Mouse (Mus musculus): ENCODE results near the gene Sipa1l3.
A peak's percentile ranks its signal among the peaks of the same experiment; 100 is the strongest.

Sipa1l3 gene

DNA sequence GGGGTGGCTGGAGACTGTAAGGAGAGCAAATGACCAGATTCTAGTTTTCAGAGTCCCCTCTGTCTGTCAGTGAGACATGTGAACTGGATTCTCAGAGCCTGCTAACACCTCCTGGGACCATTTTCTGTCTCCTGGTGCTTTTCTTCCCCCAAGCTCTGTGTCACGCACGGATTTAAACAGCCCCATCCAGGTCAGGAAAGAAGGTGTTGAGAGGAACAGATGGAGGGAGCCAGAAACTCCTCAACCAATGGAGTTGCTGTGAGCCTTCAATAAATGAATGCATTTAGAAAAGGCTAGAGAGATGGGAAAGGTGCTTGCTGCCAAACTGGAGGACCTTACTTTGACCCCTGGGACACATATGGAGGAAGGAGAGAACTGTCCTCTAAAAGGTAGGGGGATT lies 180.7 kb downstream of the Sipa1l3 start:
- no peak for DNase-seq (ENCODE audit: low spot score in 2 of 2)

DNA sequence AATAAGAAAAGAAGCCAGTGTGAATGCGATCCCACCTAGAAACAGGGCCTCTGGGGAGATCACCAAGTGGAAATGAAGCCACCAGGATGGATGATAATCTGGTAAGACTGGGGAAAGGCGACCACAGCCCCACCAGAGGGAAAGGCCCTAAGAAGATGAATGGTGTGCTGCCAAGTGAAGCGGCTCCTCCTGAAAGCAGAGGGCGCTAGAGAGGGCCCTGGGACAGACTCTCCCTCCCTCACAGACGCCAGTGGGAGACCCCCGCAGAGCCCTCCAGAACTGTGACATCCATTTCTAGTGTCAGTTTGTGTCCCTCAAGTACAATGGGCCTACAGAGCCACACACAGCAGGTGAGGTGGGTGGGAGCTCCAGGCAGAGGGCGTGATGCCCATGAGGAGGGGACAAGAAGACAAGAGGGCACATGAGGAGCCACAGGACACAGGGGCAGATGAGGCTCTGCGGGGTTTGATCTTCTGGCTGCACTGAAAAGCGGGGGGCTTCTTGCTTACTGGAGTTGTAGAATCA lies 181.6 kb downstream of the Sipa1l3 start:
- no peak for DNase-seq (ENCODE audit: low spot score in 2 of 2)

DNA sequence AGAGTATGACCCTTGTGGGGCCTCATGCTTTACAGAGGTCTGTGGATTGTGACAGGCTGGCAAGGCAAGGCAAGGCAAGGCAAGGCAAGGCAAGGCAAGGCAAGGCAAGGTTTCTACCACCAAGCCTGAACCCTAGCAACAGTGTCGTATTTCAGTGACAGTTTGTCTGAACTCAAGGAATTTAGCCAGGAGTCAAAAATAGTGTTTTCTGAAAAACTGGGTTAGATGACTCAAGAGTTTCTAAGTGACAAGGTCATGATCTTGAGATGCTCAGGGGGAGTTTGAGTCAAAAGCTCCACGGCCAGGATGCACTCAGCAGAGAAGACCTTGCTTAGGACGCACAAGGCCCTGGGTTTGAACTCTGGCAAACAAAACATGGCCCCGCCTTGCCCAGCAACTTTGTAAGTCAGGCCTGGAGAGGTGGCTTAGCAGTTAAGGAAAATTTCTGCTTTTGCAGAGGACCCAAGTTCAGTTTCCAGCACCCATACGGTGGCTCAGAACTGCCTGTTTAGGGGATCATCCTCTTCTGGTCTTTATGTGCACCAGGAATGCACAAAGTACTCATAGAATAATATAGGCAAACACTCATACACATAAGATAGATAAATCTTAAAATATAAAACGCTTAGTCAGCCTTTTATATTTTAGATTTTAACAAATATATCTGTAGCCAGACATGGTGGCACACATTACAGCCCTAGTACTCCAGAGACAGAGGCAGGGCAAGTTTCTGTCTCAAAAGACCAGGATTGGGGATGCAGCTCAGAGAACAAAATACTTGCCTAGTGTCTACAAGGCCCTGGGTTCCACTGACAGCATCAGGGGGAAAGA lies 182.4 kb downstream of the Sipa1l3 start:
- DNase-seq (ENCODE audit: low spot score in 2 of 2), result no peak

DNA sequence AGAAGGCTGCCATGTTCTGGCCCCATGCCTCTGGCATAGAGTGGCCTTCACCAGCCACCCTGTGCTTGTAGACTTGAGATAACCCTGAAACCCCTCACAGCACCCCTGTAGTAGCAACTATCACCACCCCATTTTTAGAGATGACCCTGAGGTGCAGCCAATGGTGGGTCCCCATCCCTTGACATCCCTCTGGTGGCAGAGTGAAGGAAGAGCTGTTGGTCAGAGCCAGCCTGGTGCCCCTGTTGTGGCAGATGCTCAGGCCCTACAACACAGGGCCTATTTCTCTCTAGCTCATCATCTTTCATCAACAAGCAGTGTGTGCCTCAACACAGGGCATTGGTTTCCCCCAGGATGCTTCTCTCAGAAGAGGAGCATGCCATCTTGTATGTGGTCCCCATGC lies 183.2 kb downstream of the Sipa1l3 start:
- DNase-seq (ENCODE audit: low spot score in 2 of 2), result no peak

DNA sequence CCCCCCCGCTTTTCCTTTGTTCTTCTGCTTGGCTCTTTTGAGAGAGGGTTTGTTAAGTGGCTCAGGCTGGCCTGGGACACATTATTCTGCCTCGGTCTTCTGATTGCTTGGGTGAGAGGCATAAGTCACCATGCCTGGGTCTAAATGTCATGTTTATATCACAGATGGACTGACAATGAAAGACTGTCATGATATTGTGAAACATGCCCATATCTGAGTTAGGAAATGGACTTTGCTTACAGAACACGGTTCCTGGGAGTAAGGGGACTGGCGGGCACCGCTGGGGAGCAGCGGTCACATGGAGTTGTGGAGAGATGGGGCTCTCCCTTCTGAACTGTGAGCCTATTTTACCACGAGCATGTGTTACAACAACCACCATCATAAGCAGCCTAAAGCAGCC lies 184.3 kb downstream of the Sipa1l3 start:
- DNase-seq (ENCODE audit: low spot score in 2 of 2), result no peak

DNA sequence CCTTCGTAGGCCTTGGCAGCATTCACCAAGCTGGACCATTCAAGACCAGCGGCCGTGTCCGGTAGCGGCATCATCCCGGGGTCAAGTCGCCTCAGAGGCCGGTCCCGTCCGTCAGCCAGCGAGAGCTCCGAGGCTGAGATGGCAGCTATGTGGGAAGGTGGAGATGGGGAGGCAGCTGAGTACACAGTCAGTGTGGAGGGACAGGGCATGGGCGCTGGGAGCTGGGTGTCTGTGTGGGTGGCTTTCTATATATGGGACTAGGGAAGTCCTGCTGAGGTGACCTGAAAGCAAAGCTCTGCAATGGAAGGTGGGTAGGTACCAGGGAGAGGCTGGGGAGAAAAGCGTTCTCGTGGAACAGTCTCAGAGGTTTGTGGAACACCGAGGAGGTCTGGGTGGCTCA lies 189.5 kb downstream of the Sipa1l3 start:
- DNase-seq (ENCODE audit: low spot score in 2 of 2), result no peak

DNA sequence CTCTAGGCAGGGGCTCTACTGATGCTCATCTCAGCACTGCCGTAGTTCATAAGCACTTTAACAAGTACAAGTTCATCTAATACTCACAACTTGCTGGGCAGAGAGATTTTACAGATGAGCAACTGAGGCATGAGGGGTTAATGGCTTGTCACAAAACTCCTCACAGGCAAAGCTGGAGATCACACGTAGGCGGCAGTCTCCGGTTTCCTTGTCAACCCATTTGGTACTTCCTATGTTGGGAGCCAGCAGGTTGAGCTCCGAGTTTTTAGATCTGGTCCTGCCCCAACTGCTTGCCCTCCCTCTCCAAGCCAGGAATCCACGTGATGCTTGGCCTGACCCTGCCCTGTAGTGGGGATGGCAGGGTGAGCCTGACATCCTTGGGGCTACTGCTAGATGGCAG lies 191.4 kb downstream of the Sipa1l3 start:
- no peak for DNase-seq (ENCODE audit: low spot score in 2 of 2)

DNA sequence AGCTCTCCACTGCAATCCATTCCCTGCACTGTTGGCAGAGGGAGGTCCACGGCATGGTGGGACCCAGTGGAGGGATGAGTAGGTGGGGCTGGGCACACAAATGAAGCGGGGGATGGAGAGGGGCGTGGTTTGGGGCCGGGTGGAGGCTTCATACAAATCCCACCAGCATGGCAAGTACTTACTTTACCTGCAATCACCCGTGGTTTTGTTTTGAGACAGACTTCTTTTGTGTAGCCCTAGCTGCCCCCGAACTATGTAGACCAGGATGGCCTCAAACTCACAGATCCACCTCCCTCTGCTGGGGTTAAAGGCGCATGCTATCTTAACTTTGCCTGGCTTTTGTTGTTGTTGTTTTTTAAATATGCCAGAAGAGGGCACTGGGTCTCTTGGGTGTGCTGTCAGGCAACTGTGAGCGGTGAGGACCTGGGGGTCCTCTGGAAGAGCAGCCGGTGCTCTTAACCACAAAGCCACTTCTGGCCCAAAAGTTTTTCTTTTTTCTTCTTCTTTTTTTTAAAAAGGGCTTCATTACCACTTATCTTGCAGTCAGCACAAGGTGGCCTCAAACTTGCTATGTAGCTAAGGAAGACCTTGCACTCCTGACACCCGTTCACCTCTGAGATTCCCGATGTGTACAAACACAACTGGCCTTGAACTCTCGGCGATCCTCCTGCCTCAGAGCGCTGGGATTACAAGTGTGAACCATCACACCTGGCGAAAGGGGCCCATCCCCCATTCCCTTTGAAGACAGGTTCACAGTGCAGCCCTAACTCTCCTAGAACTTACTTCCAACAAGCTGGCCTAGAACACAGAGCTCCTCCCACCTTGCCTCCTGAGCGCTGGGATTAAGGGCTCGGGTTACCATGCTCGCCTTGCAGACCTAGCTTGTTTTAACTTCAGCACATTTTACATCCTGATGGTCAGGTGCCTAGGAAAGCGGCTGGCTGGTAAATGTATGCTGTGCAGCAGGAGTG lies 198.8 kb downstream of the Sipa1l3 start:
- DNase-seq (ENCODE audit: low spot score in 2 of 2), result no peak

DNA sequence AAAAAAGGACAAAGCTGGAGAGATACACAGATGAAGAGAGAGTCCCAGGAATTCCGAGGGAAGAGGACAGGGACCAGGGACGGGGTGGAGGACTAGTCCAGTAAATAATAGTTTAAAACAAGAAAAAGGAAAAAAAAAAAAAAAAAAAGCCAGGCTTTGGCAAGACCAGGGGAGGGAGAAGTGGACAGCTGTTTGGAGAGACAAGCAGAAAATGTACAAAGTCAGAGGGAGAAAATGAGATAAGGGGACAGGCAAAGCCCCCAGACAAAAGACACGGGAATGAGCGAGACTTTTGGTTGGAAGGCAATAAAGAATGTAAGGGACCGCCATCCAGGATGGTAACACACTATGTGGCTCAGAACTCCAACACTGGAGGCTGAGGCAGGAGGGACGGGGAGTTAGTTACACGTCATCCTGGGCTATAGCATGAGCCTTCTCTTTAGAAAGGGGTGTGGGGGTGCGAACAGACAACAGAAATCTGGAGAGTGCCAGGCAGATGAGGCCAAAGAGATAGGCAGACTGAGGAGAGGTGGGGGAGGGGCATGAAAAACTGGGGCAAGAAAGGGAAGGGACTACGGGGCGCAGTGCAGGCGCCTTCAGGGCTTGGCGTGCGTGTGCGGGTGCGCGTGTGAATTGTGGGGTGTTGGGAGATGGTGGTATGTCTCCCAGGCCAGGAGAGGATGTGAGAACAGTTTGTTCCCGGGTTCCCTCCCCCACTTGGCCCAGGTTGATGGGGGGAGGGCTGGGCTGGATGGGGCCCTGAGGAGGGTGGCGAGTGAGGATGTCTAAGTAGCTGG lies 200.1 kb downstream of the Sipa1l3 start:
- DNase-seq (ENCODE audit: low spot score in 2 of 2), result peak in 1 of 2 experiments; percentile 72

DNA sequence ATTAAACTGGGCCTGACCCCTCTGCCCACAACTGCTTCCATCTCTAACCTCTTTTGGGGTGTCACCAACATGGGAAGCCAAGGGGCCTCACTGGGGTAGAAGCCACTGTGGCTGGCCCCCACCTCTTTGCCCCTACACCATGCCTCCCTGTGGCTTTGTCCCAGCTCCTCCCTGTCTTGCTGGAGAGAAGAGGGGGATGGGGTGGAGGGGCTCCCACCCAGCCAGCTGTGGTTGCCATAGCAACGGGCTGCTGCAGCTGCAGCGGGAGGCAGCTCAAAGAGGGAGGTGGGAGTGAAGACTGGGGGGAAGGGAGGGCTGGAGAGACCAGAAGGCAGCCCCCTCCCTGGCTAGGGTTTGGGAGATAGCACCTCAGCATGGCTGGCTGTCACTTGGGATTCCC lies 200.9 kb downstream of the Sipa1l3 start:
- peak; percentile 77 to 88 for DNase-seq (ENCODE audit: low spot score in 2 of 2)

DNA sequence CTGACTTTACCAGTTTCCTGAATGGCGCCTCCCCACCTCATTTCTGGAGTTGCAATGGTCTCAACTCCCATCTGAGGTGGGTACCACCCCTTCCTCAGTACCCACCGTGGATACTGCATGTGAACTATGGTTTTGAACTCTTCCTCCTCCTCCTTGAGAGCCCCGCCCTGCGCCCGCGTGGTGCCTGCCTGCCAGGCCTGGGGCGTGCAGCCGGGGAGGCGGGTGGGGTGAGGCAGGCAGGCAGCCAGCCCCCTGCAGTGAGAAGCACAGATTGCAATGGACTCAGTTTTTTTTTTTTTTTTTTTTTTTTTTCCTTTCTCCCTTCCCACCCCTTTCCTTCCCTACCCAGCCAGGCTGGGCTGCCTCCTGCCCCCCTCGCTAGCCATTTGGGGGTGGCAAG lies 201.5 kb downstream of the Sipa1l3 start:
- peak; percentile 75 to 79 for DNase-seq (ENCODE audit: low spot score in 2 of 2)

DNA sequence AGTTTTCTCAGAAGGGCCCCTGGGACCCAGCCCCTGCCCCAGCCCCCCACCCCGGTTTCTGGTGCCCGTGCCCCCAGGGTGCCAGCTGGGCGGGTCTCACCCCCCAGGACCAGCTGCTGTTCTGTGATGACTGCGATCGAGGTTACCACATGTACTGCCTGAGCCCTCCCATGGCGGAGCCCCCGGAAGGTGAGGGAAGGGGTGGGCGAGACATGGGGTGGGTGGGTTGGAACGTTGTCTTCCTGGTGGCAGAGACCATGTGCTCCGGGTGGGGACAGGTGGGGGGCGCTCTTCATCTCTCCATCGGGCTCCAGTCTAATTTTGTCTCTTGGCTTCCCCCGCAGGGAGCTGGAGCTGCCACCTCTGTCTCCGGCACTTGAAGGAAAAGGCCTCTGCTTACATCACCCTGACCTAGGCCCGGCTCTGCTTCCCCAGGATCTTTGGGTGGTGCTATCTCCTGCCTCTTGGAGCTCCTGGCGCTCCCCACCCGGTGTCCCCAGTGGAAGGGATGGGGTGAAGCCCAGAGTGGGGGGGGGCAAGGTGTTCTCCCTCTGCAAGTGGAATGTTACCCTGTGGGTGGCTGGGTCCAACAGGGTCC lies 202.2 kb downstream of the Sipa1l3 start:
- peak; percentile 41 to 63 for DNase-seq (ENCODE audit: low spot score in 2 of 2)

DNA sequence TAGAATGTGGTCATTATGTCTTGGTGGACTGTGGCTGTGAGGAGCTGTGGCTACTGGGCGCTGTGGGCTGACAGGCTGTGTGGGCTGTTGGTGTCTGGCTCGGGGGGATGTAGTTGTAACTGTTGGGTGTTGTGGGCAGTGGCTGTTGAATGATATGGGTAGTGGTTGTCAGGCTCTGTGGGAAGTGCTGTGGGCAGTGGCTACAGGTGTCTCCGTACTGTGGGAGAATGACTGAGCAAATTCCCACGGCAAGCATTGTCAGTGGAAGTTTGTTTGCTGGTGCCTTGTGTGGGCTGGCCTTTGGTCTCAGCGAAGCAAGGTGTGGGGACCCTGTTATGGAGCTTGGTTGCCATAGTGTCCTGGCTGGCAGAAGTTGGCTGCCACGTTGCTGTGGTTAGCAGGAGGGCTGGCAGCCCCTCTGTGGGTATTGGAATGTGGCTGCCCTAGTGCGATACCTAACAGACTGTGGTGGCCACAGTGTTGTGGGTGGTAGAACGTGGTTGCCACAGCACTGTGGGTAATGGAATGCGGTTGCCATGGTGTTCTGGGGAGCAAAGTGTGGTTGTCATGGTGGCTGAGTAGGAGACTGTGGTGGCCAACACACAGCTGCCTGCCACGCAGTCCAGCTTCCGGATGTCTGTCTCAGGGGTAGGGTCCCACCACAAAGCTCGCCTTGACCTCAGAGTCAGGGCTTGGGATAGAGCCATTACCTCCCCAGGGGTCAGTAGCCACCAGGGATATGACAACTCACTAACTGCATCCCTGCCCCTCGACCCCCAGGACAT lies 203.4 kb downstream of the Sipa1l3 start:
- DNase-seq (ENCODE audit: low spot score in 2 of 2), result peak; percentile 50 to 79

DNA sequence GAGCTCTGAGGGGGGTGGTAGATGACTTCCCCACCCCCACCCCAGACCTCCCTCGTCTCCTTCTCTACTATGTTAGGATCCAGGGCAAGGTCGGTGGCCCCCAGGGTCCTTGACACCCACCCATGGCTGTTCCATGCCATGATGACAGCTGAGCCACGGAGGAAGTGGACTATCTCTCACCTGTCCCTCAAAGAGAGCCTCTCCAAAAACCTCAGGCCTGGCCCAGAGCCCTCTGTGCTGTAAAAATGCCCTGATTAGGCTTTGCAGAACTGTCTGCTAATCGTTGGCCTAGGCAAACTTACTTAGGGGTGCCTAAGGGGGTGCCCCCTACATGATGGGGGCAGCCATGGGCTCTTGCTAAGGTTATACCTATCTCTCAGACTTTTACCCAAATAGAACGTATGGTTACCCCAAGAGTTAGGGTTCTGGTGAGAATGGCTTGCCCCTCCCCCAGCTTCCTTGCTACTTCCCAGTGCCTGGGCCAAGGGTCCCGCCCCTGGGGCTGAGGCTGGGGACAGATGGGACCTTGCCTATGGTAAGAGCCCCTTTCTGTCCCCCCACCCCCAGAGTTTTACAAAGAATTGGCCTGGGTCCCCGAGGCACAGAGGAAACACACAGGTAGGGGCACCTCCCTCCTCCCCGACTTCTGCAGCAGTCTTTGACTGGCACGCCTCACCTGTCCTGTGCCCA lies 204.7 kb downstream of the Sipa1l3 start:
- no peak for DNase-seq (ENCODE audit: low spot score in 2 of 2)

DNA sequence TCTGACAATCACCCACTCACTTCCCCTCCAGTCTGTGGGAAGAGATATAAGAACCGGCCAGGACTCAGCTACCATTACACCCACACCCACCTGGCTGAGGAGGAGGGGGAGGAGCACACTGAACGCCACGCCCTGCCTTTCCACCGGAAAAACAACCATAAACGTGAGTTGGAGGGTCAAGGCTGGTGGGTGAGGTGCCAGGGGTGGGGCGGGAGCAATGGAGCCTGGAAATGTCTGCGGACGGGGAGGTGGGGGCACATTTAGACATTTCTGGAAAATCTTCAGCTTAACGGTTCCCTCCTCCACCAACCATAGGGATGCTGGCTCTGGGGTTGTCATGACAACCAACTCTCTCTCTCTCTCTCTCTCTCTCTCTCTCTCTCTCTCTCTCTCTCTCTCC lies 205.4 kb downstream of the Sipa1l3 start:
- DNase-seq (ENCODE audit: low spot score in 2 of 2), result peak in 1 of 2 experiments; percentile 42

DNA sequence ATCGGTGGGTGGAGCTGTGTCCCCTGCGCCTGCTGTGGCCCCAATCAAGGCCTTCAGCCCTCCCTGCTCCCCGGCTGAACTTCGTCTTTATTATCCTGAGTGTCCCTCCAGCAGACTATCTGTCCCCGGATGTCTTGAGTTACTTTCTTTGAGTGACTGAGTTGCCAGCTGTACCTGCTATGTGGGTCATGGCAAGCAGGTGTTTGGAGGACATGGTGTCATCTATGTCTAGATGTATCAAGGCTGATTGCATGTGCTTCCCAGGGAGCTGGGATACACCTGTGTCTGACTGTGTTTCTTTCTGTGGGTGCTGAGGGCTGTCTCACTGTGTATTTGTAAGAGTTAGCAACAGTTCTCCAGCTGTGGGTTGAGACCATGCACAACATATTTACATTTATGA lies 208.7 kb downstream of the Sipa1l3 start:
- DNase-seq (ENCODE audit: low spot score in 2 of 2), result no peak

DNA sequence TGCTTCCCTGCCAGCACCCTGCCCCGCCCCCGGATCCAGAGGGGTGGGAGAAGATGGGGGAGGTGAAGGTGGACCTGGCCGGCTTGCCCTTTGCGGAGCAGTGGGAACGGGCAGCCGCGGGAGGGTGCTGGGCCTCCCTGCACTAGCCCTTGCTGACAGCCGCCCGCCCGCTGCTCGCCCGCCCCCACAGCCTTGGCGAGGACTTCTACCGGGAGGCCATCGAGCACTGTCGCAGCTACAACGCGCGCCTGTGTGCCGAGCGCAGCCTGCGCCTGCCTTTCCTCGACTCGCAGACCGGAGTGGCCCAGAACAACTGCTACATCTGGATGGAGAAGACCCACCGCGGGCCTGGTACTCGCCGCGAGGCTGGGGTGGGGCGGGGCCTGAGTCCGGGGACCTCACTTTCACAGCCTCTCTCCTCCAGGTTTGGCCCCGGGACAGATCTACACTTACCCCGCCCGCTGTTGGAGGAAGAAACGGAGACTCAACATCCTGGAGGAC lies 209.2 kb downstream of the Sipa1l3 start:
- DNase-seq (ENCODE audit: low spot score in 2 of 2), result peak in 1 of 2 experiments; percentile 62

DNA sequence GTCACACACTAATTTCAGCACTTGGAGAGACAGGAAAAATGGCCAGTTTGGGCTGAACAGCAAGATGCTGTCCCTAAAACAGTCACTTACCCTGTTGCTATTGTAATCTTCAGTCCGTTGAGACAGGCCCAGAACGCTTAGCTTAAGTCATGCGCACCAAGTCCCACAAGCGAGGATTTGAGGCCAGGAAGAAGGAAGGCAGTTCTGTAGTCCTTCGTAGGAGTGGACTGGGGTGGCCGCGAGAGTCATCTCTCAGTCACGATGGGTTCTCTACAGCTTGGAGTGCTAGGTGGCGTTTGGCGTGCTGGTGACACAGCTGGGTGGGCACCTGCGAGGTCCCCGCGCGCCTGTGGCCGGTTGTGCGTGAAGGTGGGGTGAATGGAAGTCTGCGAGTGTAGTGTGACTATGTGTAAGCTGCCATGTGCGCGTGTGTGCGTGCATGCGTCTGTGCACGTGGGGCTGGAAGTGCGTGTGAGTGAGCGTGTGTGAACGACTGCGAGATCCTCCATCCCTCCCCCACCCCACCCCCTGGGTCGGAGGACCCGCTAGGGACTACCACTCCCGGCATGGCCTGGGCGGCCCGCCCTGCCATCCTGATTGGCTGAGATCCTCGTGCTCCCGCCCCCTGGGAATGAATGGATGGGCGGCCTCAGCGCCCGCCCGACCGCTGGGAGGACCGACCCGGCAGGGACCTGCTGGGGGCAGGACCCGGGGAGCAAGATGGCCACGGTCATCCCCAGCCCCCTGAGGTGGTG lies 210.9 kb downstream of the Sipa1l3 start:
- DNase-seq (ENCODE audit: low spot score in 2 of 2), result peak; percentile 93 to 94

DNA sequence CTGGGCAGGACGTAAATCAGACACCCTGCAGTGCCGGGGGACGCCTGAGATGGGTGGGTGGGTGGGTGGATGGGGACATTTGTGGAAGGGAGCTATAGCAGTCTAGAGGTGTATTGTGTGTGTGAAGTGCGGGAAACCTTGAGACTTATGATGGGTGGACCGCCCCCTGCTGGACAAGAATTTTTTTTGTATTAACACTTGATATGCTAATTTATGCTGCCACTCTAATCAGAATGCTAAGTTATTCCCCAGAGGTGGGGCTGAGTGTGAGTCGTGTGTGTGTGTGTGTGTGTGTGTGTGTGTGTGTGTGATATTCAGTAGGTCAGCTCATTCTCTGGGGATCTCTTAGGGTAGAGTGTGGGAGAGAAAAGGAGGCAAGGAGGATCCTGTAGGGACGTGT lies 211.8 kb downstream of the Sipa1l3 start:
- DNase-seq (ENCODE audit: low spot score in 2 of 2), result no peak

Data from frontal cortex, postnatal 10 days (tissue).